Mouse (Mus musculus): Measurements from ENCODE around the gene Rbm17. TPM values are rescaled to one million over a fixed set of nuclear protein-coding genes. Genes with fewer than 3 reads are reported as not detected.

The Rbm17 gene
- polyA plus RNA-seq, 1 experiment from 2014 or later, result 78.7 TPM

GRCm38 (mm10) chr2:11596690-11597089 lies 7.3 kb downstream of the Rbm17 start:
- H3K36me3 ChIP-seq (ENCODE audit: control insufficient read depth, insufficient read depth, low read length), result peaks cover 85% of the 10 kb centered on the region
- no peak overlapping the region for H3K9ac ChIP-seq (ENCODE audit: low read length)
- H3K27me3 ChIP-seq (ENCODE audit: control insufficient read depth, insufficient read depth, low read length), result no peaks in the 10 kb centered on the region
- H3K4me1 ChIP-seq (ENCODE audit: control insufficient read depth in 2 of 2, insufficient read depth in 2 of 2, low read length in 2 of 2), result peaks cover under 1 to 2% of the 10 kb centered on the region in 2 experiments; a peak in 1 of 4 replicates
- no peak overlapping the region for H3K4me3 ChIP-seq (ENCODE audit: control insufficient read depth in 1 of 2, insufficient read depth in 1 of 2, low read depth in 1 of 2, low read length in 2 of 2)
- no peak for ATAC-seq (ENCODE audit: insufficient number of reproducible peaks, insufficient read depth, low FRiP score, low read depth)
- WGBS, result 85% methylated on average over 2 of the region's 2 CpGs
- H3K4me2 ChIP-seq (ENCODE audit: low read length), result no peak overlapping the region
- H3K9me3 ChIP-seq (ENCODE audit: control insufficient read depth, low read length), result no peaks in the 10 kb centered on the region
- no peak overlapping the region for H3K27ac ChIP-seq (replicated peaks in 1 of 2; ENCODE audit: control insufficient read depth in 1 of 2, insufficient read depth in 1 of 2, low read depth in 2 of 2, low read length in 2 of 2)

- WGBS, result 90% methylated on average over 4 of the region's 4 CpGs
- H3K27ac ChIP-seq (replicated peaks in 1 of 2; ENCODE audit: control insufficient read depth in 1 of 2, insufficient read depth in 1 of 2, low read depth in 2 of 2, low read length in 2 of 2), result no peak overlapping the region
These were observed 16.0 kb downstream of the Rbm17 start for GRCm38 (mm10) chr2:11587996-11588395.

GRCm38 (mm10) chr2:11579399-11579798 lies 24.6 kb downstream of the Rbm17 start:
- ATAC-seq (ENCODE audit: insufficient number of reproducible peaks, insufficient read depth, low FRiP score, low read depth), result no peak
- WGBS, result 86% methylated on average over 4 of the region's 4 CpGs

More at GRCm38 (mm10) chr2:11587996-11588395, 16.0 kb downstream of the Rbm17 start:
- no peak overlapping the region for H3K4me2 ChIP-seq (ENCODE audit: low read length)
- ATAC-seq (ENCODE audit: insufficient number of reproducible peaks, insufficient read depth, low FRiP score, low read depth), result no peak
- no peaks in the 10 kb centered on the region for H3K27me3 ChIP-seq (ENCODE audit: control insufficient read depth, insufficient read depth, low read length)
- H3K36me3 ChIP-seq (ENCODE audit: control insufficient read depth, insufficient read depth, low read length), result peaks cover 95% of the 10 kb centered on the region
- H3K4me1 ChIP-seq (ENCODE audit: control insufficient read depth in 2 of 2, insufficient read depth in 2 of 2, low read length in 2 of 2), result no peaks in the 10 kb centered on the region
- no peak overlapping the region for H3K4me3 ChIP-seq (ENCODE audit: control insufficient read depth in 1 of 2, insufficient read depth in 1 of 2, low read depth in 1 of 2, low read length in 2 of 2)
- no peak overlapping the region for H3K9ac ChIP-seq (ENCODE audit: low read length)
- no peaks in the 10 kb centered on the region for H3K9me3 ChIP-seq (ENCODE audit: control insufficient read depth, low read length)

GRCm38 (mm10) chr2:11578187-11578586 lies 25.8 kb downstream of the Rbm17 start:
- no peak for ATAC-seq (ENCODE audit: insufficient number of reproducible peaks, insufficient read depth, low FRiP score, low read depth)
- Histone ChIP-seq H3K4me1 (ENCODE audit: control insufficient read depth in 2 of 2, insufficient read depth in 2 of 2, low read length in 2 of 2) (no peaks in the 10 kb centered on the region), H3K9ac (ENCODE audit: low read length) (no peak overlapping the region), H3K36me3 (ENCODE audit: control insufficient read depth, insufficient read depth, low read length) (0 out of 2 replicates have a peak, but pooled peaks cover 6% of the 10 kb centered on the region), H3K4me3 (ENCODE audit: control insufficient read depth in 1 of 2, insufficient read depth in 1 of 2, low read depth in 1 of 2, low read length in 2 of 2) (no peak overlapping the region), H3K4me2 (ENCODE audit: low read length) (no peak overlapping the region), H3K27me3 (ENCODE audit: control insufficient read depth, insufficient read depth, low read length) (no peaks in the 10 kb centered on the region), H3K9me3 (ENCODE audit: control insufficient read depth, low read length) (no peaks in the 10 kb centered on the region), H3K27ac (replicated peaks in 1 of 2; ENCODE audit: control insufficient read depth in 1 of 2, insufficient read depth in 1 of 2, low read depth in 2 of 2, low read length in 2 of 2) (no peak overlapping the region)
- WGBS, result 87% methylated on average over 6 of the region's 6 CpGs

More at GRCm38 (mm10) chr2:11579399-11579798, 24.6 kb downstream of the Rbm17 start:
- no peaks in the 10 kb centered on the region for H3K9me3 ChIP-seq (ENCODE audit: control insufficient read depth, low read length)
- no peak overlapping the region for H3K4me2 ChIP-seq (ENCODE audit: low read length)
- H3K9ac ChIP-seq (ENCODE audit: low read length), result no peak overlapping the region
- H3K4me1 ChIP-seq (ENCODE audit: control insufficient read depth in 2 of 2, insufficient read depth in 2 of 2, low read length in 2 of 2), result no peaks in the 10 kb centered on the region
- H3K27me3 ChIP-seq (ENCODE audit: control insufficient read depth, insufficient read depth, low read length), result no peaks in the 10 kb centered on the region
- H3K36me3 ChIP-seq (ENCODE audit: control insufficient read depth, insufficient read depth, low read length), result peaks cover 15% of the 10 kb centered on the region
- no peak overlapping the region for H3K4me3 ChIP-seq (ENCODE audit: control insufficient read depth in 1 of 2, insufficient read depth in 1 of 2, low read depth in 1 of 2, low read length in 2 of 2)
- no peak overlapping the region for H3K27ac ChIP-seq (replicated peaks in 1 of 2; ENCODE audit: control insufficient read depth in 1 of 2, insufficient read depth in 1 of 2, low read depth in 2 of 2, low read length in 2 of 2)

GRCm38 (mm10) chr2:11573684-11574083 lies 30.3 kb downstream of the Rbm17 start:
- ATAC-seq (ENCODE audit: insufficient number of reproducible peaks, insufficient read depth, low FRiP score, low read depth), result no peak
- 91% methylated on average over 1 of the region's 1 CpGs for WGBS
- no peak overlapping the region for H3K9ac ChIP-seq (ENCODE audit: low read length)
- H3K4me1 ChIP-seq (ENCODE audit: control insufficient read depth in 2 of 2, insufficient read depth in 2 of 2, low read length in 2 of 2), result no peaks in the 10 kb centered on the region
- H3K9me3 ChIP-seq (ENCODE audit: control insufficient read depth, low read length), result no peaks in the 10 kb centered on the region
- no peaks in the 10 kb centered on the region for H3K36me3 ChIP-seq (ENCODE audit: control insufficient read depth, insufficient read depth, low read length)
- no peak overlapping the region for H3K4me3 ChIP-seq (ENCODE audit: control insufficient read depth in 1 of 2, insufficient read depth in 1 of 2, low read depth in 1 of 2, low read length in 2 of 2)
- H3K27ac ChIP-seq (replicated peaks in 1 of 2; ENCODE audit: control insufficient read depth in 1 of 2, insufficient read depth in 1 of 2, low read depth in 2 of 2, low read length in 2 of 2), result no peak overlapping the region
- H3K4me2 ChIP-seq (ENCODE audit: low read length), result no peak overlapping the region
- no peaks in the 10 kb centered on the region for H3K27me3 ChIP-seq (ENCODE audit: control insufficient read depth, insufficient read depth, low read length)

GRCm38 (mm10) chr2:11571004-11571535 lies 32.9 kb downstream of the Rbm17 start:
- Histone ChIP-seq H3K4me3 (ENCODE audit: control insufficient read depth in 1 of 2, insufficient read depth in 1 of 2, low read depth in 1 of 2, low read length in 2 of 2) (no peak overlapping the region), H3K36me3 (ENCODE audit: control insufficient read depth, insufficient read depth, low read length) (no peaks in the 10 kb centered on the region), H3K4me1 (ENCODE audit: control insufficient read depth in 2 of 2, insufficient read depth in 2 of 2, low read length in 2 of 2) (no peaks in the 10 kb centered on the region), H3K4me2 (ENCODE audit: low read length) (no peak overlapping the region), H3K9ac (ENCODE audit: low read length) (no peak overlapping the region), H3K27ac (replicated peaks in 1 of 2; ENCODE audit: control insufficient read depth in 1 of 2, insufficient read depth in 1 of 2, low read depth in 2 of 2, low read length in 2 of 2) (no peak overlapping the region), H3K9me3 (ENCODE audit: control insufficient read depth, low read length) (no peaks in the 10 kb centered on the region), H3K27me3 (ENCODE audit: control insufficient read depth, insufficient read depth, low read length) (no peaks in the 10 kb centered on the region)
- 29% methylated on average over 6 of the region's 6 CpGs for WGBS
- no peak for ATAC-seq (ENCODE audit: insufficient number of reproducible peaks, insufficient read depth, low FRiP score, low read depth)

GRCm38 (mm10) chr2:11568471-11568870 lies 35.5 kb downstream of the Rbm17 start:
- no peak for ATAC-seq (ENCODE audit: insufficient number of reproducible peaks, insufficient read depth, low FRiP score, low read depth)

GRCm38 (mm10) chr2:11567781-11568362 lies 36.1 kb downstream of the Rbm17 start:
- Histone ChIP-seq H3K27ac (replicated peaks in 1 of 2; ENCODE audit: control insufficient read depth in 1 of 2, insufficient read depth in 1 of 2, low read depth in 2 of 2, low read length in 2 of 2) (no peak overlapping the region), H3K4me2 (ENCODE audit: low read length) (no peak overlapping the region), H3K36me3 (ENCODE audit: control insufficient read depth, insufficient read depth, low read length) (no peaks in the 10 kb centered on the region), H3K4me1 (ENCODE audit: control insufficient read depth in 2 of 2, insufficient read depth in 2 of 2, low read length in 2 of 2) (no peaks in the 10 kb centered on the region), H3K27me3 (ENCODE audit: control insufficient read depth, insufficient read depth, low read length) (no peaks in the 10 kb centered on the region), H3K4me3 (ENCODE audit: control insufficient read depth in 1 of 2, insufficient read depth in 1 of 2, low read depth in 1 of 2, low read length in 2 of 2) (no peak overlapping the region), H3K9ac (ENCODE audit: low read length) (no peak overlapping the region), H3K9me3 (ENCODE audit: control insufficient read depth, low read length) (no peaks in the 10 kb centered on the region)
- WGBS, result 65% methylated on average over 4 of the region's 4 CpGs
- no peak for ATAC-seq (ENCODE audit: insufficient number of reproducible peaks, insufficient read depth, low FRiP score, low read depth)

More at GRCm38 (mm10) chr2:11568471-11568870, 35.5 kb downstream of the Rbm17 start:
- H3K27me3 ChIP-seq (ENCODE audit: control insufficient read depth, insufficient read depth, low read length), result no peaks in the 10 kb centered on the region
- 74% methylated on average over 7 of the region's 7 CpGs for WGBS
- no peak overlapping the region for H3K4me3 ChIP-seq (ENCODE audit: control insufficient read depth in 1 of 2, insufficient read depth in 1 of 2, low read depth in 1 of 2, low read length in 2 of 2)
- no peaks in the 10 kb centered on the region for H3K4me1 ChIP-seq (ENCODE audit: control insufficient read depth in 2 of 2, insufficient read depth in 2 of 2, low read length in 2 of 2)
- no peak overlapping the region for H3K4me2 ChIP-seq (ENCODE audit: low read length)
- H3K9me3 ChIP-seq (ENCODE audit: control insufficient read depth, low read length), result no peaks in the 10 kb centered on the region
- no peak overlapping the region for H3K9ac ChIP-seq (ENCODE audit: low read length)
- H3K27ac ChIP-seq (replicated peaks in 1 of 2; ENCODE audit: control insufficient read depth in 1 of 2, insufficient read depth in 1 of 2, low read depth in 2 of 2, low read length in 2 of 2), result no peak overlapping the region
- H3K36me3 ChIP-seq (ENCODE audit: control insufficient read depth, insufficient read depth, low read length), result no peaks in the 10 kb centered on the region

All from heart, embryonic 14.5 days (tissue).